In genomic region chr12:5494657-5495512, GRCm38 (mm10) we compare ENCODE assay signal across 11 mouse cellular contexts.
DNase-seq lines count a peak whose midpoint lies in the region; ATAC-seq and TF ChIP-seq lines count a peak whose summit lies in the region.
"Had no signal": no experiment of that assay in that cellular context is flagged by ENCODE, and none has a peak within 500 bp of the region (broad histone marks: within the 10 kb centered on the region; RNA-seq: fewer than 3 reads in every experiment).

No protein-coding gene starts in this region.

- no peaks in the 10 kb centered on the region for H3K4me1 ChIP-seq in heart, embryonic 11.5 days (ENCODE audit: control insufficient read depth, insufficient read depth, low read length)
- H3K4me1 ChIP-seq in midbrain, postnatal 0 days (ENCODE audit: insufficient read depth, low read length): no peaks in the 10 kb centered on the region
- no peaks in the 10 kb centered on the region for H3K4me1 ChIP-seq in midbrain, embryonic 11.5 days (ENCODE audit: control insufficient read depth, insufficient read depth, low read length)
- peaks cover 17% of the 10 kb centered on the region for H3K4me1 ChIP-seq in limb, embryonic 13.5 days

- no peak overlapping the region for H3K27ac ChIP-seq in heart, embryonic 11.5 days (ENCODE audit: low read depth, low read length)
- H3K27ac ChIP-seq in midbrain, postnatal 0 days (ENCODE audit: low read depth, low read length): no peak overlapping the region
- H3K27ac ChIP-seq in midbrain, embryonic 11.5 days (ENCODE audit: low read depth, low read length): no peak overlapping the region
- H3K27ac ChIP-seq in limb, embryonic 13.5 days: peak overlapping the region; percentile 70

- no peaks in the 10 kb centered on the region for H3K27me3 ChIP-seq in heart, embryonic 11.5 days (ENCODE audit: control insufficient read depth, insufficient read depth, low read length)
- H3K27me3 ChIP-seq in midbrain, postnatal 0 days (ENCODE audit: insufficient read depth, low read length): no peaks in the 10 kb centered on the region
- H3K27me3 ChIP-seq in midbrain, embryonic 11.5 days (ENCODE audit: control insufficient read depth, insufficient read depth, low read length): no peaks in the 10 kb centered on the region
- H3K27me3 ChIP-seq in limb, embryonic 13.5 days: no peaks in the 10 kb centered on the region

- H3K9me3 ChIP-seq in heart, embryonic 11.5 days (replicated peaks; ENCODE audit: control insufficient read depth, low read length): no peaks in the 10 kb centered on the region
- H3K9me3 ChIP-seq in midbrain, postnatal 0 days (ENCODE audit: low read length): no peaks in the 10 kb centered on the region
- no peaks in the 10 kb centered on the region for H3K9me3 ChIP-seq in midbrain, embryonic 11.5 days (ENCODE audit: control insufficient read depth, low read length)
- H3K9me3 ChIP-seq in limb, embryonic 13.5 days: no peaks in the 10 kb centered on the region

- no peak overlapping the region for H3K4me2 ChIP-seq in heart, embryonic 11.5 days
- H3K4me2 ChIP-seq in midbrain, postnatal 0 days (ENCODE audit: low read depth, low read length, poor library complexity, severe bottlenecking): no peak overlapping the region
- H3K4me2 ChIP-seq in midbrain, embryonic 11.5 days: no peak overlapping the region
- no peak overlapping the region for H3K4me2 ChIP-seq in limb, embryonic 13.5 days (replicated peaks)

- no peak overlapping the region for H3K9ac ChIP-seq in heart, embryonic 11.5 days (ENCODE audit: low read depth, low read length)
- no peak overlapping the region for H3K9ac ChIP-seq in midbrain, postnatal 0 days (replicated peaks; ENCODE audit: low read length, poor library complexity, severe bottlenecking)
- H3K9ac ChIP-seq in midbrain, embryonic 11.5 days (ENCODE audit: low read length): no peak overlapping the region
- H3K9ac ChIP-seq in limb, embryonic 13.5 days: no peak overlapping the region

- no peak overlapping the region for H3K4me3 ChIP-seq in heart, embryonic 11.5 days (ENCODE audit: low read depth, low read length)
- no peak overlapping the region for H3K4me3 ChIP-seq in midbrain, postnatal 0 days (ENCODE audit: low read depth, low read length)
- no peak overlapping the region for H3K4me3 ChIP-seq in midbrain, embryonic 11.5 days (ENCODE audit: low read depth, low read length)
- H3K4me3 ChIP-seq in limb, embryonic 13.5 days: no peak overlapping the region

- no peak for ATAC-seq in heart, embryonic 11.5 days (replicated peaks; ENCODE audit: insufficient number of reproducible peaks, low FRiP score, low TSS enrichment)
- ATAC-seq in midbrain, postnatal 0 days (ENCODE audit: low FRiP score): no peak
- no peak for ATAC-seq in midbrain, embryonic 11.5 days (ENCODE audit: low FRiP score)
- peak; percentile 89 for ATAC-seq in limb, embryonic 13.5 days (ENCODE audit: low FRiP score, low read depth)
- ATAC-seq: CD4-positive, CD25-positive, alpha-beta regulatory T cell, adult 4 months had no signal

- WGBS in heart, embryonic 11.5 days (ENCODE audit: insufficient replicate concordance): 45% methylated on average over 7 of the region's 7 CpGs
- WGBS in midbrain, postnatal 0 days: 59% methylated on average over 7 of the region's 7 CpGs
- WGBS in midbrain, embryonic 11.5 days: 59% methylated on average over 7 of the region's 7 CpGs
- WGBS in limb, embryonic 13.5 days: 40% methylated on average over 7 of the region's 7 CpGs

- no peaks in the 10 kb centered on the region for H3K36me3 ChIP-seq in heart, embryonic 11.5 days (ENCODE audit: control insufficient read depth, insufficient read depth, low read length)
- no peaks in the 10 kb centered on the region for H3K36me3 ChIP-seq in midbrain, postnatal 0 days (ENCODE audit: insufficient read depth, low read length)
- H3K36me3 ChIP-seq in midbrain, embryonic 11.5 days (ENCODE audit: control insufficient read depth, insufficient read depth, low read length): no peaks in the 10 kb centered on the region
- no peaks in the 10 kb centered on the region for H3K36me3 ChIP-seq in limb, embryonic 13.5 days

- TF ChIP-seq CTCF in midbrain, postnatal 0 days (IDR thresholded peaks at IDR 0.05): no peak

- peak; percentile 1 for DNase-seq in heart, adult 8-10 months (ENCODE audit: low spot score)
- peak; percentile 49 for DNase-seq in midbrain, postnatal 0 days (ENCODE audit: low spot score)
- no peak for DNase-seq in midbrain, embryonic 11.5 days (ENCODE audit: low spot score, missing footprints)
- peak; percentile 2 for DNase-seq in yolk sac, embryonic 10.5 days (ENCODE audit: low spot score)
- no peak for DNase-seq in frontal cortex, postnatal 10 days (ENCODE audit: low spot score in 2 of 2)
- DNase-seq in spleen, adult 18-20 months: no peak
- DNase-seq: cerebellum, adult 11-12 months; gastrocnemius, postnatal 25 days had no signal

Comparison
In these comparisons a context has a peak if more than half of its experiments do, and no peak if none do; other contexts are left out.
1. DNase-seq: peak in heart, adult 8-10 months (single experiment), midbrain, postnatal 0 days (single experiment) and yolk sac, embryonic 10.5 days (single experiment); none in midbrain, embryonic 11.5 days (single experiment), frontal cortex, postnatal 10 days (0 of 2) and spleen, adult 18-20 months (0 of 2).